Comparison of ENCODE assay signal across 9 mouse cellular contexts in genomic region chr15:78527973-78528372, GRCm38 (mm10). TPM values are rescaled to one million over a fixed set of nuclear protein-coding genes. Genes with fewer than 3 reads are reported as not detected.
DNase-seq lines count a peak whose midpoint lies in the region; ATAC-seq and TF ChIP-seq lines count a peak whose summit lies in the region.
"Had no signal": no experiment of that assay in that cellular context is flagged by ENCODE, and none has a peak within 500 bp of the region (broad histone marks: within the 10 kb centered on the region; RNA-seq: fewer than 3 reads in every experiment).

No protein-coding gene starts in this region.

- intact Hi-C loops in left cerebral cortex, postnatal 25 days (cut with DNase I): no loop called here

- H3K4me1 ChIP-seq in CH12.LX (ENCODE audit: control insufficient read depth in 1 of 2, insufficient read depth in 2 of 2): peaks cover 31 to 56% of the 10 kb centered on the region in 2 experiments
- H3K4me1 ChIP-seq in kidney, embryonic 16.5 days (ENCODE audit: insufficient read depth, low read length): peaks cover 54% of the 10 kb centered on the region
- H3K4me1 ChIP-seq in forebrain, embryonic 16.5 days (replicated peaks; ENCODE audit: control insufficient read depth, insufficient read depth, low read length): peaks cover 20% of the 10 kb centered on the region

- TF ChIP-seq POLR2A in CH12.LX (IDR thresholded peaks at IDR 0.05; ENCODE audit: low read depth, low read length) (no peak), myocyte (IDR thresholded peaks at IDR 0.05; ENCODE audit: insufficient read length, low read depth) (no peak)

- H3K27me3 ChIP-seq in CH12.LX (replicated peaks) (no peaks in the 10 kb centered on the region), myocyte (ENCODE audit: control insufficient read depth, insufficient read depth, insufficient read length) (no peaks in the 10 kb centered on the region)
- H3K27me3 ChIP-seq in kidney, embryonic 16.5 days (ENCODE audit: insufficient read depth, low read length): no peaks in the 10 kb centered on the region
- H3K27me3 ChIP-seq in forebrain, embryonic 16.5 days (replicated peaks; ENCODE audit: control insufficient read depth, insufficient read depth, low read length): no peaks in the 10 kb centered on the region

- H3K9me3 ChIP-seq in CH12.LX (replicated peaks; ENCODE audit: low read length): no peaks in the 10 kb centered on the region
- H3K9me3 ChIP-seq in kidney, embryonic 16.5 days (ENCODE audit: low read length): no peaks in the 10 kb centered on the region
- no peaks in the 10 kb centered on the region for H3K9me3 ChIP-seq in forebrain, embryonic 16.5 days (ENCODE audit: control insufficient read depth, low read length)

- no peak for TF ChIP-seq EP300 in CH12.LX (IDR thresholded peaks at IDR 0.05; ENCODE audit: low read length)

- no peak for ATAC-seq in kidney, embryonic 16.5 days (ENCODE audit: low FRiP score, low TSS enrichment)
- ATAC-seq in forebrain, embryonic 16.5 days: no peak

- peak overlapping the region in 1 of 3 experiments; percentile 60 for H3K4me3 ChIP-seq in CH12.LX (replicated peaks in 1 of 3; ENCODE audit: low read depth in 2 of 3, low read length in 2 of 3, poor library complexity in 1 of 3)
- no peak overlapping the region for H3K4me3 ChIP-seq in kidney, embryonic 16.5 days (ENCODE audit: low read length)
- peak overlapping the region; percentile 62 for H3K4me3 ChIP-seq in myocyte
- no peak overlapping the region for H3K4me3 ChIP-seq in forebrain, embryonic 16.5 days (replicated peaks; ENCODE audit: low read length)

- H3K9ac ChIP-seq in CH12.LX (ENCODE audit: insufficient read depth, low read depth): peak overlapping the region; percentile 37; the same call in 1 of the 2 replicates
- no peak overlapping the region for H3K9ac ChIP-seq in kidney, embryonic 16.5 days (replicated peaks; ENCODE audit: low read length)
- H3K9ac ChIP-seq in forebrain, embryonic 16.5 days (replicated peaks; ENCODE audit: low read depth, low read length): no peak overlapping the region

- WGBS in kidney, embryonic 16.5 days: 72% methylated on average over 7 of the region's 7 CpGs
- WGBS in forebrain, embryonic 16.5 days: 87% methylated on average over 7 of the region's 7 CpGs

- H3K36me3 ChIP-seq in CH12.LX (replicated peaks in 1 of 2; ENCODE audit: control insufficient read depth in 1 of 2, insufficient read depth in 1 of 2, low read length in 1 of 2): peaks cover 0 to 43% of the 10 kb centered on the region in 2 experiments
- no peaks in the 10 kb centered on the region for H3K36me3 ChIP-seq in kidney, embryonic 16.5 days (ENCODE audit: insufficient read depth, low read length)
- H3K36me3 ChIP-seq in myocyte (ENCODE audit: control insufficient read depth, insufficient read depth): no peaks in the 10 kb centered on the region
- no peaks in the 10 kb centered on the region for H3K36me3 ChIP-seq in forebrain, embryonic 16.5 days (ENCODE audit: control insufficient read depth, insufficient read depth)

- no peak for TF ChIP-seq RAD21 in CH12.LX (IDR thresholded peaks at IDR 0.05; ENCODE audit: low read depth, low read length)

- peak; percentile 64 to 70 for DNase-seq in left cerebral cortex, postnatal 25 days (ENCODE audit: low spot score in 2 of 2)
- no peak for DNase-seq in left cerebral cortex, adult 8-10 months (ENCODE audit: low spot score in 2 of 2)
- DNase-seq in CH12.LX (ENCODE audit: extremely low read depth): peak; percentile 67
- DNase-seq in heart, adult 8-10 months (ENCODE audit: low spot score): peak; percentile 67
- DNase-seq in neural tube, embryonic 10.5 days (ENCODE audit: extremely low spot score, low spot score): no peak

- in situ Hi-C loops in CH12.LX (cut with MboI; ENCODE audit: low pct_ligation_motif_present, low pct_unique_long_range_greater_than_20kb, low sequenced_read_pairs): loop anchor here (25.0 kb wide), 2 partner anchors 341 to 566 kb away; partner anchors contain the start of genes Eif3d and Foxred2

- H3K27ac ChIP-seq in CH12.LX (ENCODE audit: insufficient read depth, low read depth): no peak overlapping the region
- peak overlapping the region; percentile 35; the same call in 1 of the 2 replicates for H3K27ac ChIP-seq in kidney, embryonic 16.5 days (ENCODE audit: low read length)
- no peak overlapping the region for H3K27ac ChIP-seq in forebrain, embryonic 16.5 days (ENCODE audit: low read length)
- H3K27ac ChIP-seq: left cerebral cortex, adult 2 months had no signal

- no peak for TF ChIP-seq CTCF in CH12.LX (conservative IDR thresholded peaks at IDR 0.05 in 1 of 2, IDR thresholded peaks at IDR 0.05 in 1 of 2; ENCODE audit: low read depth in 2 of 2, low read length in 2 of 2)

- H3K79me2 ChIP-seq in CH12.LX (replicated peaks; ENCODE audit: control insufficient read depth, extremely low read depth, insufficient read depth, poor library complexity, severe bottlenecking) (no peaks in the 10 kb centered on the region), myocyte (ENCODE audit: control insufficient read depth, insufficient read depth) (peaks cover 22% of the 10 kb centered on the region)

- dilution Hi-C loops in CH12.LX (cut with MboI; ENCODE audit: extremely low pct_ligation_motif_present, extremely low pct_unique_long_range_greater_than_20kb, low sequenced_read_pairs): no loop called here

- H3K4me2 ChIP-seq in CH12.LX (ENCODE audit: insufficient read depth, low read depth, poor library complexity, severe bottlenecking) (peak overlapping the region; percentile 35; the same call in 1 of the 2 replicates), myocyte (ENCODE audit: low read depth) (peak overlapping the region; percentile 93)
- H3K4me2 ChIP-seq in kidney, embryonic 16.5 days (replicated peaks; ENCODE audit: low read depth, low read length): no peak overlapping the region
- H3K4me2 ChIP-seq in forebrain, embryonic 16.5 days (ENCODE audit: low read length): no peak overlapping the region

- H3ac ChIP-seq in myocyte (ENCODE audit: control insufficient read depth, insufficient read length): no peak overlapping the region

TF ChIP-seq in CH12.LX, 34 proteins besides CTCF, POLR2A, EP300 and RAD21 (continues in another document):
- TF ChIP-seq MAX (IDR thresholded peaks at IDR 0.05; ENCODE audit: low read length) (no peak), NELFE (IDR thresholded peaks at IDR 0.05; ENCODE audit: low read depth, low read length) (no peak)

TF ChIP-seq in myocyte, 11 proteins besides CTCF, POLR2A, EP300 and RAD21 (continues in another document):
- peak; percentile 66 for TF ChIP-seq E2F4 (IDR thresholded peaks at IDR 0.05; ENCODE audit: insufficient read depth)
- no peak for TF ChIP-seq REST (IDR thresholded peaks at IDR 0.05; ENCODE audit: insufficient read depth, insufficient read length)

RNA-seq across cellular contexts. Expression of gene C1qtnf6, which starts 3.2 kb away (rescaled TPM):
- 1 to 10 TPM; 3.2 to 3.3 TPM for total RNA-seq in left cerebral cortex, postnatal 25 days (2021)
- 1 to 10 TPM; 1.7 to 4.0 (median 2.0) TPM for total RNA-seq in left cerebral cortex, adult 8-10 months (2022)
- total RNA-seq in CH12.LX (2012; rRNA removed) (4.1 and 6.3 TPM in 2 replicates), CH12.LX (2014; rRNA removed) (5.0 and 5.7 TPM in 2 replicates)
- polyA plus RNA-seq in CH12.LX (2012; ENCODE audit: insufficient read length, low read depth) (27.7 and 28.1 TPM in 2 replicates), myocyte (2012; fragmentation: generic; extraction: Trizol) (66.2 TPM)
- 10 to 100 TPM in 1 of 4 experiments, 1 to 10 TPM in 3; 8.2 to 12.6 (median 9.5) TPM for total RNA-seq in heart, adult 8-10 months (2022)
- polyA plus RNA-seq in kidney, embryonic 16.5 days (2015; fragmentation: Nextera tagmentation; extraction: Ambion mirVana): 33.2 and 33.7 TPM in 2 replicates
- polyA plus RNA-seq in forebrain, embryonic 16.5 days (2015; fragmentation: Nextera tagmentation; extraction: Ambion mirVana): 5.6 and 6.4 TPM in 2 replicates

RNA-seq across cellular contexts. Expression of gene Sstr3, which starts 16.5 kb away (rescaled TPM):
- 10 to 100 TPM; 19.8 to 22.0 TPM for total RNA-seq in left cerebral cortex, postnatal 25 days (2021)
- total RNA-seq in left cerebral cortex, adult 8-10 months (2022): 10 to 100 TPM; 16.2 to 23.4 (median 18.3) TPM
- total RNA-seq in CH12.LX (2012; rRNA removed) (not detected in 2 replicates), CH12.LX (2014; rRNA removed) (not detected in 2 replicates)
- polyA plus RNA-seq in CH12.LX (2012; ENCODE audit: insufficient read length, low read depth) (0.14 and 0.36 TPM in 2 replicates), myocyte (2012; fragmentation: generic; extraction: Trizol) (not detected)
- not detected for total RNA-seq in heart, adult 8-10 months (2022)
- polyA plus RNA-seq in kidney, embryonic 16.5 days (2015; fragmentation: Nextera tagmentation; extraction: Ambion mirVana): 0.36 and 0.69 TPM in 2 replicates
- 1.1 and 1.8 TPM in 2 replicates for polyA plus RNA-seq in forebrain, embryonic 16.5 days (2015; fragmentation: Nextera tagmentation; extraction: Ambion mirVana)

RNA-seq across cellular contexts. Expression of gene Il2rb, which starts 32.9 kb away (rescaled TPM):
- total RNA-seq in left cerebral cortex, postnatal 25 days (2021): under 1 TPM in 1 of 2 experiments, not detected in 1; 0.23 TPM
- total RNA-seq in left cerebral cortex, adult 8-10 months (2022): under 1 TPM; 0.26 to 0.94 (median 0.42) TPM
- total RNA-seq in CH12.LX (2012; rRNA removed) (31.2 and 34.3 TPM in 2 replicates), CH12.LX (2014; rRNA removed) (26.0 and 32.1 TPM in 2 replicates)
- polyA plus RNA-seq in CH12.LX (2012; ENCODE audit: insufficient read length, low read depth) (47.2 and 60.0 TPM in 2 replicates), myocyte (2012; fragmentation: generic; extraction: Trizol) (0.67 TPM)
- total RNA-seq in heart, adult 8-10 months (2022): under 1 TPM; 0.13 to 0.57 (median 0.34) TPM
- polyA plus RNA-seq in kidney, embryonic 16.5 days (2015; fragmentation: Nextera tagmentation; extraction: Ambion mirVana): 0.33 and 0.54 TPM in 2 replicates
- polyA plus RNA-seq in forebrain, embryonic 16.5 days (2015; fragmentation: Nextera tagmentation; extraction: Ambion mirVana): not detected in 2 replicates

RNA-seq across cellular contexts. Expression of gene Rac2, which starts 44.6 kb away (rescaled TPM):
- 1 to 10 TPM; 1.9 to 2.9 TPM for total RNA-seq in left cerebral cortex, postnatal 25 days (2021)
- 1 to 10 TPM; 1.3 to 8.2 (median 4.9) TPM for total RNA-seq in left cerebral cortex, adult 8-10 months (2022)
- total RNA-seq in CH12.LX (2012; rRNA removed) (314 and 453 TPM in 2 replicates), CH12.LX (2014; rRNA removed) (142 and 160 TPM in 2 replicates)
- polyA plus RNA-seq in CH12.LX (2012; ENCODE audit: insufficient read length, low read depth) (883 and 942 TPM in 2 replicates), myocyte (2012; fragmentation: generic; extraction: Trizol) (not detected)
- 1 to 10 TPM; 1.2 to 7.6 (median 2.7) TPM for total RNA-seq in heart, adult 8-10 months (2022)
- 8.3 and 10.4 TPM in 2 replicates for polyA plus RNA-seq in kidney, embryonic 16.5 days (2015; fragmentation: Nextera tagmentation; extraction: Ambion mirVana)
- 3.6 and 5.1 TPM in 2 replicates for polyA plus RNA-seq in forebrain, embryonic 16.5 days (2015; fragmentation: Nextera tagmentation; extraction: Ambion mirVana)

RNA-seq across cellular contexts. Expression of gene Tmprss6, which starts 59.5 kb away (rescaled TPM):
- 1 to 10 TPM in 1 of 2 experiments, not detected in 1; 1.4 TPM for total RNA-seq in left cerebral cortex, postnatal 25 days (2021)
- 1 to 10 TPM; 1.1 to 1.7 (median 1.2) TPM for total RNA-seq in left cerebral cortex, adult 8-10 months (2022)
- total RNA-seq in CH12.LX (2012; rRNA removed) (0.08 and 0.34 TPM in 2 replicates), CH12.LX (2014; rRNA removed) (0.24 TPM in 2 replicates)
- polyA plus RNA-seq in CH12.LX (2012; ENCODE audit: insufficient read length, low read depth) (0.54 and 0.70 TPM in 2 replicates), myocyte (2012; fragmentation: generic; extraction: Trizol) (0.08 TPM)
- total RNA-seq in heart, adult 8-10 months (2022): not detected
- 0.29 and 0.42 TPM in 2 replicates for polyA plus RNA-seq in kidney, embryonic 16.5 days (2015; fragmentation: Nextera tagmentation; extraction: Ambion mirVana)
- 0.06 and 0.22 TPM in 2 replicates for polyA plus RNA-seq in forebrain, embryonic 16.5 days (2015; fragmentation: Nextera tagmentation; extraction: Ambion mirVana)

Comparison
In these comparisons a context has a peak if more than half of its experiments do, and no peak if none do; other contexts are left out.
1. DNase-seq: peak in left cerebral cortex, postnatal 25 days (2 of 2), CH12.LX (single experiment) and heart, adult 8-10 months (single experiment); none in left cerebral cortex, adult 8-10 months (0 of 2) and neural tube, embryonic 10.5 days (single experiment).
2. H3K4me2 ChIP-seq: peak in CH12.LX (single experiment) and myocyte (single experiment); none in kidney, embryonic 16.5 days (single experiment) and forebrain, embryonic 16.5 days (single experiment).
3. RNA of gene Sstr3, which starts 16.5 kb away (total RNA-seq): 19.8 to 22.0 TPM in left cerebral cortex, postnatal 25 days and 16.2 to 23.4 TPM in left cerebral cortex, adult 8-10 months; not detected in CH12.LX and not detected in heart, adult 8-10 months; every median in the first group is over 10 times any median in the second.
4. RNA of gene Il2rb, which starts 32.9 kb away (total RNA-seq): 26.0 to 34.3 TPM in CH12.LX; 0.26 to 0.94 TPM in left cerebral cortex, adult 8-10 months, 0.13 to 0.57 TPM in heart, adult 8-10 months and 0.23 TPM in left cerebral cortex, postnatal 25 days; every median in the first group is over 10 times any median in the second.